29 mouse cellular contexts compared by ENCODE assay signal in genomic region chr12:82175709-82176108, GRCm38 (mm10). TPM values are rescaled to one million over a fixed set of nuclear protein-coding genes. Genes with fewer than 3 reads are reported as not detected.
DNase-seq lines count a peak whose midpoint lies in the region; ATAC-seq lines count a peak whose summit lies in the region.
"Had no signal": no experiment of that assay in that cellular context is flagged by ENCODE, and none has a peak within 500 bp of the region (broad histone marks: within the 10 kb centered on the region; RNA-seq: fewer than 3 reads in every experiment).

No protein-coding gene starts in this region.

- WGBS in heart, embryonic 10.5 days = 30% methylated on average over 3 of the region's 3 CpGs
- WGBS in heart, embryonic 12.5 days = 29% methylated on average over 3 of the region's 3 CpGs
- 97% methylated on average over 3 of the region's 3 CpGs for WGBS in midbrain, embryonic 10.5 days
- 94% methylated on average over 3 of the region's 3 CpGs for WGBS in midbrain, embryonic 16.5 days
- WGBS in liver, embryonic 13.5 days (ENCODE audit: insufficient replicate concordance) = 12% methylated on average over 3 of the region's 3 CpGs

- no peaks in the 10 kb centered on the region for H3K27me3 ChIP-seq in heart, embryonic 10.5 days (ENCODE audit: insufficient read depth, poor library complexity, severe bottlenecking)
- H3K27me3 ChIP-seq in heart, embryonic 12.5 days (replicated peaks) = no peaks in the 10 kb centered on the region
- H3K27me3 ChIP-seq in midbrain, embryonic 10.5 days (ENCODE audit: low read depth, poor library complexity, severe bottlenecking) = no peaks in the 10 kb centered on the region
- H3K27me3 ChIP-seq in midbrain, embryonic 16.5 days (ENCODE audit: control insufficient read depth, insufficient read depth, low read depth, low read length) = no peaks in the 10 kb centered on the region
- peaks cover 2% of the 10 kb centered on the region for H3K27me3 ChIP-seq in liver, embryonic 13.5 days
- H3K27me3 ChIP-seq: heart, embryonic 15.5 days; hindbrain, embryonic 12.5 days; limb, embryonic 13.5 days; midbrain, embryonic 13.5 days; neural tube, embryonic 15.5 days; stomach, embryonic 15.5 days had no signal

- ATAC-seq in heart, embryonic 12.5 days (ENCODE audit: insufficient number of reproducible peaks, low FRiP score) = no peak
- ATAC-seq in midbrain, embryonic 16.5 days = no peak
- ATAC-seq in liver, embryonic 13.5 days (ENCODE audit: low read depth) = 0 out of 2 replicates have a peak, but pooled peaks have one; percentile 23
- no peak for ATAC-seq in CD4-positive, CD25-positive, alpha-beta regulatory T cell, adult 4 months
- ATAC-seq: forebrain, embryonic 16.5 days; hindbrain, postnatal 0 days; lung, postnatal 0 days; midbrain, embryonic 13.5 days had no signal

- peaks cover 40% of the 10 kb centered on the region for H3K4me1 ChIP-seq in heart, embryonic 10.5 days
- peaks cover 43% of the 10 kb centered on the region for H3K4me1 ChIP-seq in heart, embryonic 12.5 days (replicated peaks)
- H3K4me1 ChIP-seq in midbrain, embryonic 10.5 days = peaks cover 33% of the 10 kb centered on the region
- H3K4me1 ChIP-seq in midbrain, embryonic 16.5 days (ENCODE audit: control insufficient read depth, insufficient read depth, low read length) = peaks cover 11% of the 10 kb centered on the region
- H3K4me1 ChIP-seq in liver, embryonic 13.5 days (replicated peaks) = peaks cover 46% of the 10 kb centered on the region

- no peak overlapping the region for H3K4me3 ChIP-seq in heart, embryonic 10.5 days
- H3K4me3 ChIP-seq in heart, embryonic 12.5 days = no peak overlapping the region
- no peak overlapping the region for H3K4me3 ChIP-seq in midbrain, embryonic 10.5 days
- no peak overlapping the region for H3K4me3 ChIP-seq in midbrain, embryonic 16.5 days (ENCODE audit: low read depth, low read length)
- no peak overlapping the region for H3K4me3 ChIP-seq in liver, embryonic 13.5 days (replicated peaks)
- H3K4me3 ChIP-seq: erythroblast, embryonic 14.5 days; heart, embryonic 15.5 days; hindbrain, embryonic 12.5 days; limb, embryonic 13.5 days; liver, embryonic 15.5 days; midbrain, embryonic 13.5 days; neural tube, embryonic 15.5 days; stomach, embryonic 15.5 days had no signal

- intact Hi-C loops in left cerebral cortex, postnatal 14 days (cut with DNase I) = no loop called here

- peak; percentile 58 for DNase-seq in heart, embryonic 10.5 days (ENCODE audit: low spot score)
- DNase-seq in midbrain, embryonic 10.5 days (ENCODE audit: low spot score) = peak; percentile 8
- no peak for DNase-seq in liver, embryonic 13.5 days
- DNase-seq in left cerebral cortex, postnatal 14 days (ENCODE audit: low spot score in 2 of 2) = no peak
- DNase-seq: adrenal gland, postnatal 25 days; cerebellum, adult 11-12 months; cerebellum, postnatal 10 days; heart, postnatal 36 days; kidney, adult 11 months; kidney, postnatal 14 days; retina, postnatal 1 day; right cerebral cortex, postnatal 14 days; thymus, adult 2 months; thymus, postnatal 36 days had no signal

- H3K27ac ChIP-seq in heart, embryonic 10.5 days = no peak overlapping the region
- no peak overlapping the region for H3K27ac ChIP-seq in heart, embryonic 12.5 days (ENCODE audit: poor library complexity, severe bottlenecking)
- H3K27ac ChIP-seq in midbrain, embryonic 10.5 days (replicated peaks) = no peak overlapping the region
- H3K27ac ChIP-seq in midbrain, embryonic 16.5 days (ENCODE audit: low read length) = no peak overlapping the region
- H3K27ac ChIP-seq in liver, embryonic 13.5 days = no peak overlapping the region
- H3K27ac ChIP-seq: heart, embryonic 15.5 days; hindbrain, embryonic 12.5 days; hindbrain, postnatal 0 days; limb, embryonic 13.5 days; liver, embryonic 15.5 days; macrophage; midbrain, embryonic 13.5 days; neural tube, embryonic 15.5 days; stomach, embryonic 15.5 days had no signal

- no peaks in the 10 kb centered on the region for H3K9me3 ChIP-seq in heart, embryonic 10.5 days
- no peaks in the 10 kb centered on the region for H3K9me3 ChIP-seq in heart, embryonic 12.5 days (replicated peaks)
- no peaks in the 10 kb centered on the region for H3K9me3 ChIP-seq in midbrain, embryonic 10.5 days (replicated peaks)
- H3K9me3 ChIP-seq in midbrain, embryonic 16.5 days (replicated peaks; ENCODE audit: control insufficient read depth, low read length, poor library complexity, severe bottlenecking) = no peaks in the 10 kb centered on the region
- H3K9me3 ChIP-seq in liver, embryonic 13.5 days (replicated peaks) = no peaks in the 10 kb centered on the region
- H3K9me3 ChIP-seq: heart, embryonic 15.5 days; hindbrain, embryonic 12.5 days; limb, embryonic 13.5 days; liver, embryonic 15.5 days; midbrain, embryonic 13.5 days; neural tube, embryonic 15.5 days; stomach, embryonic 15.5 days had no signal

- H3K4me2 ChIP-seq in heart, embryonic 12.5 days = no peak overlapping the region
- no peak overlapping the region for H3K4me2 ChIP-seq in midbrain, embryonic 16.5 days (ENCODE audit: low read length)
- H3K4me2 ChIP-seq in liver, embryonic 13.5 days = no peak overlapping the region
- H3K4me2 ChIP-seq: heart, embryonic 15.5 days; hindbrain, embryonic 12.5 days; limb, embryonic 13.5 days; liver, embryonic 15.5 days; midbrain, embryonic 13.5 days; neural tube, embryonic 15.5 days; stomach, embryonic 15.5 days had no signal

- peaks cover 15% of the 10 kb centered on the region; the same call in 1 of the 2 replicates for H3K36me3 ChIP-seq in heart, embryonic 10.5 days
- peaks cover 8% of the 10 kb centered on the region; the same call in 1 of the 2 replicates for H3K36me3 ChIP-seq in heart, embryonic 12.5 days
- H3K36me3 ChIP-seq in midbrain, embryonic 10.5 days = peaks cover 39% of the 10 kb centered on the region
- no peaks in the 10 kb centered on the region for H3K36me3 ChIP-seq in midbrain, embryonic 16.5 days (ENCODE audit: control insufficient read depth, insufficient read depth, low read length)
- no peaks in the 10 kb centered on the region for H3K36me3 ChIP-seq in liver, embryonic 13.5 days
- H3K36me3 ChIP-seq: heart, embryonic 15.5 days; hindbrain, embryonic 12.5 days; liver, embryonic 15.5 days; neural tube, embryonic 15.5 days; stomach, embryonic 15.5 days had no signal

- no peak overlapping the region for H3K9ac ChIP-seq in heart, embryonic 12.5 days
- H3K9ac ChIP-seq in midbrain, embryonic 16.5 days (ENCODE audit: low read depth, low read length) = no peak overlapping the region
- no peak overlapping the region for H3K9ac ChIP-seq in liver, embryonic 13.5 days
- H3K9ac ChIP-seq: heart, embryonic 15.5 days; hindbrain, embryonic 12.5 days; limb, embryonic 13.5 days; liver, embryonic 15.5 days; midbrain, embryonic 13.5 days; neural tube, embryonic 15.5 days; stomach, embryonic 15.5 days had no signal

RNA-seq across cellular contexts. Expression of gene Sipa1l1, which starts 6.6 kb away (rescaled TPM):
- polyA plus RNA-seq in heart, embryonic 10.5 days (2016; fragmentation: Nextera tagmentation; extraction: Ambion mirVana) = 35.2 and 37.0 TPM in 2 replicates
- 35.5 and 43.0 TPM in 2 replicates for polyA plus RNA-seq in heart, embryonic 12.5 days (2016; fragmentation: Nextera tagmentation; extraction: Ambion mirVana)
- polyA plus RNA-seq in midbrain, embryonic 10.5 days (2016; fragmentation: Nextera tagmentation; extraction: Ambion mirVana) = 28.6 and 30.3 TPM in 2 replicates
- 11.2 and 13.5 TPM in 2 replicates for polyA plus RNA-seq in midbrain, embryonic 16.5 days (2015; fragmentation: Nextera tagmentation; extraction: Ambion mirVana)
- 4.3 and 5.5 TPM in 2 replicates for polyA plus RNA-seq in liver, embryonic 13.5 days (2015; fragmentation: Nextera tagmentation; extraction: Ambion mirVana)
- 100 to 1,000 TPM; 169 to 183 TPM for total RNA-seq in left cerebral cortex, postnatal 14 days (2021)
- 10 to 100 TPM; 28.7 to 36.1 TPM for polyA plus RNA-seq in CD4-positive, CD25-positive, alpha-beta regulatory T cell, adult 4 months (2017; shearing (Covaris generic))

Comparison
In these comparisons a context has a peak if more than half of its experiments do, and no peak if none do; other contexts are left out.
1. DNase-seq: peak in heart, embryonic 10.5 days (single experiment) and midbrain, embryonic 10.5 days (single experiment); none in liver, embryonic 13.5 days (single experiment) and left cerebral cortex, postnatal 14 days (0 of 2).